Mouse (Mus musculus) fibroblast of lung, adult 2 months (primary cell): Measurements from ENCODE around the gene Cox4i2.
A peak's percentile ranks its signal among the peaks of the same experiment; 100 is the strongest.

Source experiments
- DNase-seq: peaks from one replicate; pipeline ENCODE4 v3.0.0-alpha.2; 2011; ENCODE audit warnings: low read depth

Cox4i2 gene

GRCm38 (mm10) chr2:152800762-152801113 is 46.8 kb downstream of the Cox4i2 start:
- DNase-seq, result no peak

DNA sequence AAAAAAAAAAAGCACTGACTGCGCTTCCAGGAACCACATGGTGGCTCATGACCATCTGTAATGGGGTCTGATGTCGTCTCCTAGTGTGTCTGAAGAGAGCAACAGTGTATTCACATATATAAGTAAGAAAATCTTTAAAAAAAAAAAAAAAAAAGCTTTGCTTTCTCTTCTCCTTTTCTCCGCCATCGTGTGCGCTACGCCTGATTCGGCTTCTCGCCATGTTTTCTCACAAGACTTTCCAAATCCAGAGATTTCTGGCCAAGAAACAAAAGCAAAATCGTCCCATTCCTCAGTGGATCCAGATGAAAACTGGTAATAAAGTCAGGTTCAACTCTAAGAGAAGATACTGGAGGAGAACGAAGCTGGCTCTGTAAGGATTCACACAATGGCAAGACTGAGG is 48.3 kb downstream of the Cox4i2 start:
- DNase-seq, result no peak

GRCm38 (mm10) chr2:152803081-152803480 is 49.1 kb downstream of the Cox4i2 start:
- no peak for DNase-seq

GRCm38 (mm10) chr2:152804408-152805110 is 50.6 kb downstream of the Cox4i2 start:
- DNase-seq, result no peak

DNA sequence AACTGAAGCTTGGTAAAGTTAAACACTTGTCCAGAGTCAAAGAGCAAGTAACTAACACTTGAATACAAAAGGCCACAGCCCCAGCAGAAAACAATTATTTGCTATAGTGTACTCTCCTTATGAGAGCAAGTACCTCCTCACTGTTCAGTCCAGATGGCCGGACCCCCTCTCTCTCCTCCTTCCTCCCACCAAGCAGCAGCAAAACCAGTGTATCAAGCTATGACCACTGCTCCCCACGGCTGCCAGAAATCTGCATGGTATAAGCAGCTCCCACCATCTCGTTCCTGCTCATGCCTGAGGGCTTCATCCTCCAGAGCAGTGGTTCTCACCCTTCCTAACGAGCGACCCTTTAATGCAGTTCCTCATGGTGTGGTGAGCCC is 51.1 kb downstream of the Cox4i2 start:
- no peak for DNase-seq

GRCm38 (mm10) chr2:152806037-152806436 is 52.1 kb downstream of the Cox4i2 start:
- peak; percentile 61 for DNase-seq

DNA sequence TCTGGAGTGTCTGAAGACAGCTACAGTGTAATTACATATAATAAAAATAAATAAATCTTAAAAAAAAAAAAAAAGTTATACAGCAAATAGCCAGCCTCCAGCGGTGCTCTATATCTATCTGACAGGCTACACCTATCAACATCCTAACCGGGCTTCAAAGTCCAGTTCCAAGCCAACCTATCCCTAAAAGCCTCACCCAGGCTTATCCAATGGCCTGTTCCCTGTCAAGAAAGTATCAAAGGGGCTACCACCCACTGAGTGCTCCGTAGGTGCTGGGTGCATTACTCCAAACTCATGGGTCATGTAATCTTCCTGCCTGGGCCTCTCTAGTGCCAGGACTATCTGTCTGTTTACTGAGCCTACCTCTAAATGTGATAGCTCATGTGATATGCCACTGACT is 54.2 kb downstream of the Cox4i2 start:
- no peak for DNase-seq

DNA sequence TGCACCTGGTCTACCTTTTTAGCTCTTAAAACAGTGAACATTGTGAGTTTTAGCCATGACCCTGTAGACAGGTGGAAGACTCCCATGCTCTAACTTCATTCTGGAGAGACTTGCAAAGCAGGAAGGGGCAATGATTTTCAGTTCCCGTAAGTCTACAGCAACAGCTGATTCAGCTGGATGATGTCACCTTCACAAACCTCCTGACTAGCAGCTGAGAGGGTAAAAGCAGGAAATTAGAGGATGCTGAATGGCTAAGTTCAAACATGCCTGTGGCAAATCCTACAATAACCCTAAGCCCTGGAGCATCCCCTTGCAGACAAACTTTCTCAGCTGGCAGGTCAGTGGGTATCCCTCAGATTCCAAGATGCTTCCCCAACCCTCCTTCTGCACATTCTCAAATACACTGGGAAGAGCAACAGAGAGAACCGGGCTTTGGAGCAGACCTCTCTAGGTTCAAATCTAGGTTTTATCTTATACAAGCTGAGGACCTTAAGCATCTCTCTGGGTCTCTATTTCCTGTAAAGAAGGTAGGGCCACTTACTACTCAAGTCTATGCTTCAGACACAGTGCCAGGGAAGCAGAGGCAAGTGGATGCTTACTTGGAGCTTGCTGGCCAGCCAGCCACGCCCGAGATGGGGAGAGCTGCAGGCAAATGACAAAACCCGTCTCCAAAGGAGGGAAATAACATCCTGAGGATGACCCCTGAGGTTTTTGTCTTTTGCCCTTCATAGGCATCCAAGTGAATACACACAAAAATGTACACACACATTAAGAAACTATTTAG is 56.4 kb downstream of the Cox4i2 start:
- peak; percentile 72 for DNase-seq

DNA sequence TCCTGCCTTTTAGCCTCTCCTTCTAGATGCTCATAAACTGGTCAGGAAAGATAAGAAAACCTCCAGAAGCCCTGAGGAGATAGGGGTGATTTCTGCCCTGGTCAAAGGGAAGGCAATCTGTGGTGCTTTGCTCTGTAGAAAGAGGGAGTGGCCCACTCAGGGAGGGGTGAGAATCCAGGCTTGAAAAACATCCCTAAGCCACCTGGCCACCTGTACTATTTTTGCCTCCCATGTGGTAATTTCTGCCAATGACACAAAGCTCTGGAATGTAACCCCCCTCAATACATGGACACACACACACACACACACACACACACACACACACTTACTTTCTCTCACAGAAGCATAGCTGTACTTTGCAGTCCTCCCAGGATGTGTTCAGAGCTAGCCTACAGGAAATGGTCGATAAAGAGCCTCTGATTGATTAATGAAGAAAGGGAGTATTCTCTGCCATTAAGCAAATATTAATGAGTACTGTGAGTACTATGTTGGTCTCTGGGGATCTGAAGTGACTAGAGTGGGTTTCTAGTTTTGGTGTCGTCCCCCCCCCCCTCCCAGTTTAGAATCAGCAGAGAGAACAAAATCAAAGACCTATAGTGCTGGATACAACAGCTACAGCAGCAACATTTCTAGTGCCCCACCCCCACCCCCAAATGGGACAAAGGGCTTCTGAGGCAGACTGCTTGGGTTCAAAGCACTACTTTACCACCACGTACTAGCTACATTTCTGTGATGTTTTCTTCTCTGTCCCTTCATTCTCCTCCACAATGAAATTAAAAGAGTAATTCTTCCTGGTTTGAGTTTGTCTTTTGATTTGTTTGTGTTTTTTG is 57.6 kb downstream of the Cox4i2 start:
- DNase-seq, result no peak

DNA sequence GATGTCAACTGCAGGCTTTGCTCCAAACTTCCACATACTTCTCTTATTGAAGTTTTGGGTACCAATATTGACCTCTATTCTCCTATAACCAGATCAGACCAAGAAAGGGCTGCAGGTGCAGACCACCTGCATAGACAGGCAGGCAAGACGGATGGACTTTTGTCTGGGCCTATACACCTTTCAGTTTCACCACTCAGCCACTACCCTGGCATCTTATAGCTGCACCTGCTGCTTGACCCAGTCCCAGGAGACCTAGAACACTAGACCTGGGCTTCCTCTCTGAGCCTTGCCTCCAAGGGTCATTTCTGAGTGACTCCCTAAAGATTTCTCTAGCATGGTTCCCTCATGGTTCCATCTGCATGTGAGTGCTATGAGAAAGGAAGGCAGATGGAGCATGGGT is 59.3 kb downstream of the Cox4i2 start:
- no peak for DNase-seq

- DNase-seq, result no peak
Measured at GRCm38 (mm10) chr2:152814213-152814874, 60.4 kb downstream of the Cox4i2 start.
